Mouse (Mus musculus) heart, embryonic 11.5 days (tissue): ENCODE measurements at regions not wholly inside any gene's neighbourhood (a gene's known extent, or its start where the extent isn't known, plus 50 kb on each side); places are given as distances from the start of the nearest gene placed in this dataset.
A peak's percentile ranks its signal among the peaks of the same experiment; 100 is the strongest.

ENCODE experiments used
- ATAC-seq: fragments of 200-750 bp; cut with Nextera tagmentation; replicated peaks from 2 replicates; pipeline ENCODE4 v1.8.0; 2017; ENCODE audit warnings: moderate library complexity; ENCODE audit not compliant: insufficient number of reproducible peaks, low FRiP score, low TSS enrichment
- H3K27ac ChIP-seq: fragments of 300-500 bp; sonication (generic); 2 replicates; pipeline ENCODE4 v1.5.1; 2014; ENCODE audit warnings: mild to moderate bottlenecking, low read depth, low read length
- H3K27me3 ChIP-seq: fragments of 300-500 bp; sonication (generic); 2 replicates; pipeline ENCODE4 v1.6.1; 2014; ENCODE audit warnings: mild to moderate bottlenecking, low read length, mixed read lengths; ENCODE audit not compliant: control insufficient read depth, insufficient read depth
- H3K36me3 ChIP-seq: fragments of 300-500 bp; sonication (generic); 2 replicates; pipeline ENCODE4 v1.6.1; 2014; ENCODE audit warnings: mild to moderate bottlenecking, low read length, moderate library complexity, mixed read lengths; ENCODE audit not compliant: control insufficient read depth, insufficient read depth
- H3K4me1 ChIP-seq: fragments of 300-500 bp; sonication (generic); 2 replicates; pipeline ENCODE4 v1.6.1; 2014; ENCODE audit warnings: low read length; ENCODE audit not compliant: control insufficient read depth, insufficient read depth
- H3K4me2 ChIP-seq: fragments of 300-500 bp; sonication (generic); 2 replicates; pipeline ENCODE4 v1.6.1; 2014; ENCODE audit warnings: mild to moderate bottlenecking, moderate library complexity
- H3K4me3 ChIP-seq: fragments of 300-500 bp; sonication (generic); 2 replicates; pipeline ENCODE4 v1.5.1; 2014; ENCODE audit warnings: low read depth, low read length
- H3K9ac ChIP-seq: fragments of 300-500 bp; sonication (generic); 2 replicates; pipeline ENCODE4 v1.6.1; 2014; ENCODE audit warnings: mild to moderate bottlenecking, low read depth, low read length, moderate library complexity
- H3K9me3 ChIP-seq: fragments of 300-500 bp; sonication (generic); replicated peaks from 2 replicates; pipeline ENCODE4 v1.6.1; 2016; ENCODE audit warnings: low read length; ENCODE audit not compliant: control insufficient read depth
- WGBS: fragments of 180-500 bp; shearing (Covaris S2); extraction: QIAGEN DNeasy Blood & Tissue Kit; methylation state at CpG from one replicate; pipeline ENCODE4 v1.1.7; 2014; ENCODE audit not compliant: insufficient replicate concordance; 5-methylcytosine and 5-hydroxymethylcytosine counted together

GRCm38 (mm10) chr3:60758568-60758967, 244.0 kb upstream of the P2ry1 start:
- Histone ChIP-seq H3K27me3 (no peaks in the 10 kb centered on the region), H3K36me3 (no peaks in the 10 kb centered on the region), H3K27ac (no peak overlapping the region), H3K4me3 (no peak overlapping the region), H3K9ac (no peak overlapping the region), H3K4me1 (no peaks in the 10 kb centered on the region), H3K4me2 (no peak overlapping the region), H3K9me3 (no peaks in the 10 kb centered on the region)
- ATAC-seq = no peak
- WGBS = 74% methylated on average over 2 of the region's 2 CpGs

GRCm38 (mm10) chr3:60759046-60759445, 243.5 kb upstream of the P2ry1 start:
- no peak overlapping the region for H3K4me2 ChIP-seq
- ATAC-seq = no peak
- H3K4me1 ChIP-seq = no peaks in the 10 kb centered on the region
- H3K9me3 ChIP-seq = no peaks in the 10 kb centered on the region
- H3K4me3 ChIP-seq = no peak overlapping the region
- H3K36me3 ChIP-seq = no peaks in the 10 kb centered on the region
- H3K27ac ChIP-seq = no peak overlapping the region
- H3K9ac ChIP-seq = no peak overlapping the region
- no peaks in the 10 kb centered on the region for H3K27me3 ChIP-seq

- no peaks in the 10 kb centered on the region for H3K4me1 ChIP-seq
- 66% methylated on average over 4 of the region's 4 CpGs for WGBS
- no peaks in the 10 kb centered on the region for H3K36me3 ChIP-seq
- H3K4me3 ChIP-seq = no peak overlapping the region
- no peak overlapping the region for H3K27ac ChIP-seq
- H3K27me3 ChIP-seq = no peaks in the 10 kb centered on the region
- ATAC-seq = no peak
- H3K9me3 ChIP-seq = no peaks in the 10 kb centered on the region
- no peak overlapping the region for H3K9ac ChIP-seq
- H3K4me2 ChIP-seq = no peak overlapping the region
Observed at GRCm38 (mm10) chr3:60762874-60763273, 239.7 kb upstream of the P2ry1 start.

GRCm38 (mm10) chr3:60765079-60765478, 237.5 kb upstream of the P2ry1 start:
- ATAC-seq = no peak
- Histone ChIP-seq H3K4me2 (no peak overlapping the region), H3K4me3 (no peak overlapping the region), H3K27me3 (no peaks in the 10 kb centered on the region), H3K9ac (no peak overlapping the region), H3K27ac (no peak overlapping the region), H3K9me3 (no peaks in the 10 kb centered on the region), H3K4me1 (no peaks in the 10 kb centered on the region), H3K36me3 (no peaks in the 10 kb centered on the region)
- 57% methylated on average over 4 of the region's 4 CpGs for WGBS

- Histone ChIP-seq H3K4me2 (no peak overlapping the region), H3K9me3 (no peaks in the 10 kb centered on the region), H3K4me3 (no peak overlapping the region)
Observed at GRCm38 (mm10) chr3:60768996-60769395, 233.6 kb upstream of the P2ry1 start.

GRCm38 (mm10) chr3:60771866-60772265, 230.7 kb upstream of the P2ry1 start:
- no peaks in the 10 kb centered on the region for H3K27me3 ChIP-seq
- H3K27ac ChIP-seq = no peak overlapping the region
- no peak overlapping the region for H3K9ac ChIP-seq
- ATAC-seq = no peak
- no peaks in the 10 kb centered on the region for H3K9me3 ChIP-seq
- no peak overlapping the region for H3K4me2 ChIP-seq
- H3K4me1 ChIP-seq = no peaks in the 10 kb centered on the region
- WGBS = 69% methylated on average over 4 of the region's 4 CpGs
- H3K4me3 ChIP-seq = no peak overlapping the region
- no peaks in the 10 kb centered on the region for H3K36me3 ChIP-seq

More at GRCm38 (mm10) chr3:60768996-60769395, 233.6 kb upstream of the P2ry1 start:
- Histone ChIP-seq H3K27ac (no peak overlapping the region), H3K27me3 (no peaks in the 10 kb centered on the region), H3K4me1 (no peaks in the 10 kb centered on the region), H3K36me3 (no peaks in the 10 kb centered on the region), H3K9ac (no peak overlapping the region)
- no peak for ATAC-seq

- Histone ChIP-seq H3K4me2 (no peak overlapping the region), H3K4me3 (no peak overlapping the region), H3K9me3 (no peaks in the 10 kb centered on the region), H3K4me1 (no peaks in the 10 kb centered on the region), H3K36me3 (no peaks in the 10 kb centered on the region), H3K9ac (no peak overlapping the region), H3K27me3 (no peaks in the 10 kb centered on the region), H3K27ac (no peak overlapping the region)
- no peak for ATAC-seq
- 62% methylated on average over 3 of the region's 3 CpGs for WGBS
Observed at GRCm38 (mm10) chr3:60773383-60773782, 229.2 kb upstream of the P2ry1 start.

- Histone ChIP-seq H3K27ac (peak overlapping the region; percentile 54), H3K4me1 (peaks cover 10% of the 10 kb centered on the region; the same call in 1 of the 2 replicates), H3K27me3 (no peaks in the 10 kb centered on the region), H3K36me3 (no peaks in the 10 kb centered on the region), H3K4me2 (no peak overlapping the region), H3K4me3 (no peak overlapping the region), H3K9me3 (no peaks in the 10 kb centered on the region), H3K9ac (no peak overlapping the region)
- WGBS = 29% methylated on average over 9 of the region's 9 CpGs
- ATAC-seq = peak; percentile 93
Observed at GRCm38 (mm10) chr3:60785137-60785875, 217.3 kb upstream of the P2ry1 start.

- no peaks in the 10 kb centered on the region for H3K27me3 ChIP-seq
- H3K4me3 ChIP-seq = no peak overlapping the region
- H3K4me1 ChIP-seq = peaks cover 10% of the 10 kb centered on the region; the same call in 1 of the 2 replicates
- no peak for ATAC-seq
- H3K9ac ChIP-seq = no peak overlapping the region
- 58% methylated on average over 8 of the region's 8 CpGs for WGBS
- no peak overlapping the region for H3K4me2 ChIP-seq
- no peaks in the 10 kb centered on the region for H3K9me3 ChIP-seq
- H3K27ac ChIP-seq = no peak overlapping the region
- H3K36me3 ChIP-seq = no peaks in the 10 kb centered on the region
Observed at GRCm38 (mm10) chr3:60787989-60788388, 214.6 kb upstream of the P2ry1 start.
